Mouse (Mus musculus): ENCODE results near the gene Rmi2.

Gene Rmi2

GRCm38 (mm10) chr16:10867904-10868440, 33.1 kb downstream of the Rmi2 start:
- peak; percentile 65 for DNase-seq

GRCm38 (mm10) chr16:10870969-10871368, 36.1 kb downstream of the Rmi2 start:
- no peak for DNase-seq

GRCm38 (mm10) chr16:10872825-10873360, 38.0 kb downstream of the Rmi2 start:
- DNase-seq, result no peak

GRCm38 (mm10) chr16:10873654-10874053, 38.8 kb downstream of the Rmi2 start:
- peak; percentile 91 for DNase-seq

GRCm38 (mm10) chr16:10878227-10878626, 43.4 kb downstream of the Rmi2 start:
- DNase-seq, result no peak

- peak; percentile 77 for DNase-seq
Measured at GRCm38 (mm10) chr16:10879467-10879866, 44.6 kb downstream of the Rmi2 start.

- DNase-seq, result no peak
Measured at GRCm38 (mm10) chr16:10881231-10881962, 46.5 kb downstream of the Rmi2 start.

- no peak for DNase-seq
Measured at GRCm38 (mm10) chr16:10887436-10887835, 52.6 kb downstream of the Rmi2 start.

- no peak for DNase-seq
Measured at GRCm38 (mm10) chr16:10890363-10890762, 55.5 kb downstream of the Rmi2 start.

- DNase-seq, result no peak
Measured at GRCm38 (mm10) chr16:10893161-10893560, 58.3 kb downstream of the Rmi2 start.

- no peak for DNase-seq
Measured at GRCm38 (mm10) chr16:10895906-10896305, 61.0 kb downstream of the Rmi2 start.

GRCm38 (mm10) chr16:10897372-10897771, 62.5 kb downstream of the Rmi2 start:
- no peak for DNase-seq

GRCm38 (mm10) chr16:10900736-10901135, 65.9 kb downstream of the Rmi2 start:
- no peak for DNase-seq

- no peak for DNase-seq
Measured at GRCm38 (mm10) chr16:10901956-10902355, 67.1 kb downstream of the Rmi2 start.

- DNase-seq, result no peak
Measured at GRCm38 (mm10) chr16:10902849-10903248, 68.0 kb downstream of the Rmi2 start.

- DNase-seq, result no peak
Measured at GRCm38 (mm10) chr16:10905661-10906113, 70.8 kb downstream of the Rmi2 start.

- DNase-seq, result no peak
Measured at GRCm38 (mm10) chr16:10910541-10910940, 75.7 kb downstream of the Rmi2 start.

- DNase-seq, result no peak
Measured at GRCm38 (mm10) chr16:10911061-10911460, 76.2 kb downstream of the Rmi2 start.

GRCm38 (mm10) chr16:10915066-10915465, 80.2 kb downstream of the Rmi2 start:
- no peak for DNase-seq

GRCm38 (mm10) chr16:10916271-10916670, 81.4 kb downstream of the Rmi2 start:
- DNase-seq, result no peak

GRCm38 (mm10) chr16:10919856-10920255, 85.0 kb downstream of the Rmi2 start:
- peak; percentile 44 for DNase-seq

- no peak for DNase-seq
Measured at GRCm38 (mm10) chr16:10923561-10923960, 88.7 kb downstream of the Rmi2 start.

GRCm38 (mm10) chr16:10925591-10926180, 90.8 kb downstream of the Rmi2 start:
- peak; percentile 41 for DNase-seq

- no peak for DNase-seq
Measured at GRCm38 (mm10) chr16:10927026-10927425, 92.2 kb downstream of the Rmi2 start.

Measured in lung, postnatal 10 days (tissue).